Mouse (Mus musculus): ENCODE results near the gene Zmat5. TPM values are rescaled to one million over a fixed set of nuclear protein-coding genes. Genes with fewer than 3 reads are reported as not detected.

The Zmat5 gene
- polyA plus RNA-seq, 1 experiment from 2014 or later: 84.4 TPM

Other genes starting within 250 kb of the Zmat5 start
- 32.2 and 36.0 TPM in 2 replicates for gene Mtmr3, start 109.8 kb upstream of the Zmat5 start, polyA plus RNA-seq (2015; fragmentation: Nextera tagmentation; extraction: Ambion mirVana)
- gene Gm11032, start 84.6 kb upstream of the Zmat5 start, polyA plus RNA-seq (2015; fragmentation: Nextera tagmentation; extraction: Ambion mirVana): not detected in 2 replicates
- gene Ascc2, start 66.9 kb upstream of the Zmat5 start, polyA plus RNA-seq (2015; fragmentation: Nextera tagmentation; extraction: Ambion mirVana): 25.2 and 27.3 TPM in 2 replicates
- gene Uqcr10, start 336 bp upstream of the Zmat5 start, polyA plus RNA-seq (2015; fragmentation: Nextera tagmentation; extraction: Ambion mirVana): 599 and 621 TPM in 2 replicates
- gene Cabp7, start 42.1 kb downstream of the Zmat5 start, polyA plus RNA-seq (2015; fragmentation: Nextera tagmentation; extraction: Ambion mirVana): 0.59 and 0.87 TPM in 2 replicates
- gene Nf2, start 144.9 kb downstream of the Zmat5 start, polyA plus RNA-seq (2015; fragmentation: Nextera tagmentation; extraction: Ambion mirVana): 56.8 and 58.2 TPM in 2 replicates
- gene Nipsnap1, start 169.3 kb downstream of the Zmat5 start, polyA plus RNA-seq (2015; fragmentation: Nextera tagmentation; extraction: Ambion mirVana): 118 and 120 TPM in 2 replicates
- 59.1 and 60.6 TPM in 2 replicates for gene Thoc5, start 190.6 kb downstream of the Zmat5 start, polyA plus RNA-seq (2015; fragmentation: Nextera tagmentation; extraction: Ambion mirVana)
- 0.37 and 0.50 TPM in 2 replicates for gene Nefh, start 243.4 kb downstream of the Zmat5 start, polyA plus RNA-seq (2015; fragmentation: Nextera tagmentation; extraction: Ambion mirVana)

Data from forebrain, embryonic 13.5 days (tissue).